Mouse (Mus musculus): ENCODE measurements around the gene Chd9. TPM values are rescaled to one million over a fixed set of nuclear protein-coding genes. Genes with fewer than 3 reads are reported as not detected.
A peak's percentile ranks its signal among the peaks of the same experiment; 100 is the strongest.
"Not testable (repeated sequence)": the region's sequence is repeated elsewhere in the genome, so short reads cannot be mapped to it uniquely, and the experiment has no call there.

The Chd9 gene
- polyA plus RNA-seq, 1 experiment from 2014 or later = 31.5 TPM

DNA sequence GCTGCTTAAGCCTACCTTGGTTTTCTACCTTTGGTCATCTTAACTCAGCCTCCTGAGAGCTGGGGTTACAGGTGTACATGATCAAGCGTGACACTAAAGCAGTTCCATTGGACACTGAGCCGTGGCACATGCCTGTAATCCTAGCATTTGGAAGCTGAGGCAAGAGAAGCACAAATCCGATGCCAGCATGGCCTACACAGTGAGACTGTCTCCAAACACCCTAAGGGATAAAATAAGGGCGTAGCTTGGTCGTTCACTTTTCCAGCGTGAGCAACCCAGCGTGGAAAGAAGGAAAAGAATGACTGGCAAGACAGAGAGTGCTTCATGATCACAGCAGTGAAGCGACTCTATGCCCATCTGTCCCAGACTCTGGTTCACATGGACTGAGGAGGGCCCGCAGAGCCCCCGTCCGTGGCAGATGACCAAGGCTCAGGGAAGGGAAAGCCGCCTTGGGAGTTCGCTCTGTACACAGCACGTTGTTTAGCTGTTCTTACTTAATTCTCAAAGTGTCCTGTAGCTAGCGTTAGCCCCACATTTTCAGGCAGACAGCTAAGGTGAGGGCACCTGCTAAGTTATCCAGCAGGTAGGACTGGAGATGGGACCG lies 54.0 kb downstream of the Chd9 start:
- no peak for DNase-seq (ENCODE audit: low spot score)
- Histone ChIP-seq H3K4me1 (peaks cover 7% of the 10 kb centered on the region), H3K4me3 (no peak overlapping the region), H3K27ac (no peak overlapping the region), H3K36me3 (no peaks in the 10 kb centered on the region), H3K27me3 (ENCODE audit: insufficient read depth, poor library complexity, severe bottlenecking) (peaks cover 13% of the 10 kb centered on the region; the same call in 1 of the 2 replicates), H3K9me3 (no peaks in the 10 kb centered on the region)
- 87% methylated on average over 16 of the region's 16 CpGs for WGBS

DNA sequence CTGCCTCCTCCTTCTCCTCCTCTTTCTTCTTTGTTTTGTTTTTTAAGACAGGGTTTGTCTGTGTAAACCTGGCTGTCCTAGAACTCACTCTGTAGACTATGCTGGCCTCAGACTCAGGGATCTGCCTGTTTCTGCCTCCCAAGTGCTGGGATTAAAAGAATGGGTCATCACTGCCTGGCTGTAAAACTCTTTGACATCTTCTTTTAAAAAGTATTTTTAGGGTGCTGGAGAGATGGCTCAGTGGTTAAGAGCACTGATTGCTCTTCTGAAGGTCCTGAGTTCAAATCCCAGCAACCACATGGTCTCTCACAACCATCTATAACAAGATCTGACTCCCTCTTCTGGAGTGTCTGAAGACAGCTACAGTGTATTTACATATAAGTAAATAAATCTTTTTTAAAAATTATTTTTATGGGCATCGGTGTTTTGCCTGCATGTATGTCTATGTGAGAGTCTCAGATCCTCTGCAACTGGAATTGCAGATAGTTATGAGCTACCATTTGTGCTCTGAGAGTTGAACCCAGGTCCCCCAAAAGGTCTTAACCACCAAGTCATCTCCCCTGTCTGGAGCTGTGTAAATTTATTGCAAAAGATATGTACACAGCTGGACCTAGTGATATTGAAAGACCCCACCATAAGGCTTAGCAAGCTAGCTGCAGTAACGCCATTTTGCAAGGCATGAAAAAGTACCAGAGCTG lies 57.7 kb downstream of the Chd9 start:
- Histone ChIP-seq H3K36me3 (no peaks in the 10 kb centered on the region), H3K9me3 (no peaks in the 10 kb centered on the region), H3K4me1 (no peaks in the 10 kb centered on the region), H3K27ac (no peak overlapping the region), H3K4me3 (no peak overlapping the region), H3K27me3 (ENCODE audit: insufficient read depth, poor library complexity, severe bottlenecking) (peaks cover 13% of the 10 kb centered on the region; the same call in 1 of the 2 replicates)
- 72% methylated on average over 2 of the region's 2 CpGs for WGBS
- no peak for DNase-seq (ENCODE audit: low spot score)

DNA sequence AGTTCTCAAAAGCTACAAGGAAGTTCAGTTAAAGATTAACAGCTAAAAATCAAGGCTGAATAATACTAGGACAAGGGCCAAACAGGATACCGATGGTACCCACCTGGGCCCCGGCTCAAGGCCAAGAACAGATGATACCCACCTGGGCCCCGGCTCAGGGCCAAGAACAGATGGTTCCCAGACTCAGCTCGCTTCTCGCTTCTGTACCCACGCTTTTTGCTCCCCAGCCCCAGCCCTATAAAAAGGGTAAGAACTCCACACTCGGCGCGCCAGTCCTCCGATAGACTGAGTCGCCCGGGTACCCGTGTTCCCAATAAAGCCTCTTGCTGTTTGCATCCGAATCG lies 58.2 kb downstream of the Chd9 start:
- H3K4me3 ChIP-seq; H3K4me1 ChIP-seq; DNase-seq (ENCODE audit: low spot score); H3K36me3 ChIP-seq; H3K9me3 ChIP-seq; H3K27ac ChIP-seq: not testable (repeated sequence)
- WGBS = no CpG with 5 or more reads among the region's 15 CpGs
- H3K27me3 ChIP-seq (ENCODE audit: insufficient read depth, poor library complexity, severe bottlenecking) = peaks cover 13% of the 10 kb centered on the region; the same call in 1 of the 2 replicates

DNA sequence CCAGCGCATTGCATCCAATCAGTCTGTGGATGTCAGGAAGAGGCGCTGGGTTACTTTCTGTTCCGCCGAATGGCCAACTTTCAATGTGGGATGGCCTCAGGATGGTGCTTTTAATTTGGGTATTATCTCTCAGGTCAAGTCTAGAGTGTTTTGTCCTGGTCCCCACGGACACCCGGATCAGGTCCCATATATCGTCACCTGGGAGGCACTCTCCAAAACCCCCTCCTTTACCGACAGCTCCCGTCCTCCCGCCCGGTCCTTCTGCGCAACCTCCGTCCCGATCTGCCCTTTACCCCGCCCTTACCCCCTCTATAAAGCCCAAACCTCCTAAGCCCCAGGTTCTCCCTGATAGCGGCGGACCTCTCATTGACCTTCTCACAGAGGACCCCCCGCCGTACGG lies 59.2 kb downstream of the Chd9 start:
- not testable (repeated sequence) for H3K36me3 ChIP-seq; H3K27ac ChIP-seq; H3K9me3 ChIP-seq; DNase-seq (ENCODE audit: low spot score); H3K4me1 ChIP-seq
- Histone ChIP-seq H3K27me3 (ENCODE audit: insufficient read depth, poor library complexity, severe bottlenecking) (peaks cover 13% of the 10 kb centered on the region; the same call in 1 of the 2 replicates), H3K4me3 (peak overlapping the region; percentile 45)
- no CpG with 5 or more reads among the region's 20 CpGs for WGBS

DNA sequence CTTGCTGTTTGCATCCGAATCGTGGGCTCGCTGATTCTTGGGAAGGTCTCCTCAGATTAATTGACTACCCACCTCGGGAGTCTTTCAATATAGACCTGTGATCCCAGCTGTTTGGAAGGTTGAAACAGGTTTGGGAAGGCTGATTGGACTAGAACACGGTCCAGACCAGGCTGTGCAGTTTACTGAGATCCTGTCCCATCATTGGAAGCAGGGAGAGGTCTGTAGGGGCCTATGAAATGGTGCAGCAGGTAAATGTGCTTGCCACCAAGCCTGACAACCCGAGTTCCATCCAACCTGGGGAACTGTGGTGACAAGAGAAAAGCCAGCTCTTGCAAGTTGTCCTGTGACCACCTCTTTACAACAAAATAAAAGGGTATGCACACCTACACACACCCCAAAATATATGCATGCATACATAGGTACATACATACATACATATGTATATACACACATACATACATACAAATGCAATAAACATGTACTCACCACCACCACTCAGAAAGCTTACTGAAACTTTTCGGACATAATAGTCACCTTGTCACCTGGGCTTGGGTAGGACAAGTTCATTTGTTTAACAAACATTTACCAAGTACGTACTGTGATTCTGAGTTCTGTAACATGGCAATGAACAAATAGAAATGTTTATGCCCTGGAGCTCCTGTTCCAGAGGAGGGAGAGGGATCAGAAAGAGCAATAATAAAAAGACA lies 63.9 kb downstream of the Chd9 start:
- H3K9me3 ChIP-seq = no peaks in the 10 kb centered on the region
- no peaks in the 10 kb centered on the region for H3K36me3 ChIP-seq
- H3K4me1 ChIP-seq = no peaks in the 10 kb centered on the region
- no peak overlapping the region for H3K4me3 ChIP-seq
- no peak overlapping the region for H3K27ac ChIP-seq
- whole genome bisulfite sequencing = 93% methylated on average over 8 of the region's 8 CpGs
- H3K27me3 ChIP-seq (ENCODE audit: insufficient read depth, poor library complexity, severe bottlenecking) = no peaks in the 10 kb centered on the region
- DNase-seq (ENCODE audit: low spot score) = peak; percentile 38

DNA sequence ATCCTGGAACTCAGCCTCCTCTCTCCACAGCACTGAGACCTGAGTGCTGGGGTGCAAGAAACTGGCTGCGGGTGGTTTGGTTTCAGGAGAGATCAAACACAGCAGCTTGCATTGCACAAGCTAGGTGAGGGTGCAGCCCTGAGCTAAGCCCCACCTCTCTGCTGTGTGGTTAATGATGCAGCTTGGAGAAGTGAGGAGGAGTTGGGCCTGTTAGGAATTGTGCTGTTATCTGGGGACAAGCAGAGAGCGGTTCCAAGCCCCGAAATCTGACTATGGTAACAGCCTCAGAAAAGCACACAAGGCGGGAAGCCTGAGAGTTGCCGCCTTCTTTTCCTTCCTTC lies 64.4 kb downstream of the Chd9 start:
- Histone ChIP-seq H3K4me3 (no peak overlapping the region), H3K4me1 (no peaks in the 10 kb centered on the region), H3K36me3 (no peaks in the 10 kb centered on the region), H3K27me3 (ENCODE audit: insufficient read depth, poor library complexity, severe bottlenecking) (no peaks in the 10 kb centered on the region), H3K9me3 (no peaks in the 10 kb centered on the region), H3K27ac (no peak overlapping the region)
- 69% methylated on average over 5 of the region's 5 CpGs for WGBS
- peak; percentile 63 for DNase-seq (ENCODE audit: low spot score)

DNA sequence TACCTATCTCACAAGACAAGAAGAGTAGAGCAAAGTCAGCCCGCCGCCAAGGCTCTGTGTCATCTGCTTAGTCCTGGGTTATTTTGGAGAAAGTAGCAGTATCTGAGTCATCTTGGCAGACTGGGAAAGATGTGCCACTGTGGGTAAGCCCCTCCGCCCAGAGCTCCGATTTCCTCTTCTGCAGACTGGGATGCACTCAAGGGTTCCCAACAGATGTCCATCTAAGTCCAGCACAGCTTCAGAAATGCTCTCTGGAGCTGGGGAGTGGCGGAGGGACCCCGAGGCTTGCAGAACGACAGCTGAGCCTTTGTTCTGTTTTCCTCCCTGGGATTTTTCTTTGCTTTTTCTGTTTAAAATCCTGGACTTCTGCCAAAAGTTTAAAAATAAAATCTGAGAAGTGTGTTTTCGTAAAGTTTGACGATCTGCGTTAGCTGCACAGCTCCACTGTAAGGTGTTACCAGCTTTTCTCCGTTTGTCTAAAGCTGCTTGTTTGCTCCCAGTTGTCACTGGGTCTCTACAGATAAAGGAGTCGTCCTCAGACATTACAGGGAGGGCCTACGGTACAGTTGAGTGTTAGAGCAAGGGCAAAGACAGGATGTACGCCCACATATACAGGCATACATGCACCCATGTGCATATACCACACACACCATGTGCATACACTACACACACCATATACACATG lies 66.2 kb downstream of the Chd9 start:
- H3K4me3 ChIP-seq = no peak overlapping the region
- no peaks in the 10 kb centered on the region for H3K36me3 ChIP-seq
- 63% methylated on average over 14 of the region's 14 CpGs for WGBS
- H3K27ac ChIP-seq = no peak overlapping the region
- DNase-seq (ENCODE audit: low spot score) = peak; percentile 56
- no peaks in the 10 kb centered on the region for H3K9me3 ChIP-seq
- H3K4me1 ChIP-seq = peaks cover 6% of the 10 kb centered on the region; the same call in 1 of the 2 replicates
- H3K27me3 ChIP-seq (ENCODE audit: insufficient read depth, poor library complexity, severe bottlenecking) = no peaks in the 10 kb centered on the region

DNA sequence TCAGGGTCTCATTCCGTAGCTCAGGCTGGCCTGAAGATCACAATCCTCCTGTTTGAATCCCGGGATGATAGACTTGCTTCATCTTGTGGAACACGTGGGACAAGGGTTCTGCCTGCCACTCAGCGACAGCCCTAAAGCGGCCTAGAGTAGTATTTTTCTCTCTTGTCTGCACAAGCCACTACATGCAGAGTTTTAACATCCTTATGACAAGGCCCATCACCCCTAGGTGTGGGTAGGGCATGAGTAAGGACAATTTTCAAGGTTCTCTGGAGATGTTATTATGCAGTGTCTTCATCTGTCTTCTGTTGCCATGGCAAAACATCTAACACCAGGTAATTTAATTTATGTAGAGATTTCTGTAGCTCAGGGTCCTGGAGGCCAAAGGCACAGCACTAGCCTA lies 69.2 kb downstream of the Chd9 start:
- no peak for DNase-seq (ENCODE audit: low spot score)
- H3K27me3 ChIP-seq (ENCODE audit: insufficient read depth, poor library complexity, severe bottlenecking) = no peaks in the 10 kb centered on the region

DNA sequence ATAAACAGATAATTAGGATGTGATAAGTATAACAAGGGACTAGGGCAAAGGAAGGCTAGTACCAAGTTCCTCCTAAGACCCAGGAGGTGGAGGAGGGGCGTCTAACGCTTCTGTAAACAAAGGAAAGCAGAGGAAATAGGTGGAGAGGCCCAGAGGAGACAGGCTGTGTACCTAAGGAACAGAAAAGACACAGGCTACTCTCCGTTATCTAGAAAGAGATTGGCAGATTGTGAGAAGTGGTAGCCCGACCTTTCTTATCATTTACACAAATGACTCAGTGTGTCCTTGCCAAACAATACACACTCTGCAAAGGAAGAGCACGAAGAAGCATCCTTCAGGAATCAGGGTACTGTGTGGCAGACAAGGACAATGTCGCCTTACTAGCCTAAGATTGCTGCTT lies 70.4 kb downstream of the Chd9 start:
- Histone ChIP-seq H3K36me3 (no peaks in the 10 kb centered on the region), H3K4me3 (no peak overlapping the region), H3K27ac (no peak overlapping the region), H3K27me3 (ENCODE audit: insufficient read depth, poor library complexity, severe bottlenecking) (no peaks in the 10 kb centered on the region), H3K9me3 (no peaks in the 10 kb centered on the region), H3K4me1 (peaks cover 6% of the 10 kb centered on the region; the same call in 1 of the 2 replicates)
- no peak for DNase-seq (ENCODE audit: low spot score)
- WGBS = 14% methylated on average over 6 of the region's 6 CpGs

More for the DNA sequence above, 69.2 kb downstream of the Chd9 start:
- H3K36me3 ChIP-seq = no peaks in the 10 kb centered on the region
- WGBS = 57% methylated on average over 5 of the region's 5 CpGs
- peaks cover 6% of the 10 kb centered on the region; the same call in 1 of the 2 replicates for H3K4me1 ChIP-seq
- no peak overlapping the region for H3K27ac ChIP-seq
- no peaks in the 10 kb centered on the region for H3K9me3 ChIP-seq
- no peak overlapping the region for H3K4me3 ChIP-seq

DNA sequence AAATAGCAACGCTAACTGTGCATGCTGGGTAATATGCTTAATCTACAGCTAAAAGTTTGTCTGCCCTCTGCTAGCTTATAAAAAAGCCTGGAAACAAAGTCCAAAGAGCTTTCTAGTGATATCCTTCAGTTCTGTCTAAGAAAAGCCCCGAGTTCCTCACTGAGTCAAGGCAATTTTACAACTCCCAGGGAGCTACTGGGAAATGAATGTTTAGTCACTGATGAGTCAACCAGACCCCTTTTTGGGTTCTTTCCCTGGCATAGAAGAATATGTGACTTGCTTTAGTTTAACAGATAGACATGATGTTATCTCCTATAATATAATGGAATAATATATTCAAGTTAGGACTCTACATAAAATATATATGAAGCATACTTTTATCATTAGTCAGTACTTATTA lies 73.8 kb downstream of the Chd9 start:
- H3K27ac ChIP-seq = no peak overlapping the region
- 74% methylated on average over 2 of the region's 2 CpGs for WGBS
- no peaks in the 10 kb centered on the region for H3K9me3 ChIP-seq
- no peaks in the 10 kb centered on the region for H3K36me3 ChIP-seq
- peaks cover 6% of the 10 kb centered on the region; the same call in 1 of the 2 replicates for H3K4me1 ChIP-seq
- no peak for DNase-seq (ENCODE audit: low spot score)
- H3K4me3 ChIP-seq = no peak overlapping the region
- no peaks in the 10 kb centered on the region for H3K27me3 ChIP-seq (ENCODE audit: insufficient read depth, poor library complexity, severe bottlenecking)

DNA sequence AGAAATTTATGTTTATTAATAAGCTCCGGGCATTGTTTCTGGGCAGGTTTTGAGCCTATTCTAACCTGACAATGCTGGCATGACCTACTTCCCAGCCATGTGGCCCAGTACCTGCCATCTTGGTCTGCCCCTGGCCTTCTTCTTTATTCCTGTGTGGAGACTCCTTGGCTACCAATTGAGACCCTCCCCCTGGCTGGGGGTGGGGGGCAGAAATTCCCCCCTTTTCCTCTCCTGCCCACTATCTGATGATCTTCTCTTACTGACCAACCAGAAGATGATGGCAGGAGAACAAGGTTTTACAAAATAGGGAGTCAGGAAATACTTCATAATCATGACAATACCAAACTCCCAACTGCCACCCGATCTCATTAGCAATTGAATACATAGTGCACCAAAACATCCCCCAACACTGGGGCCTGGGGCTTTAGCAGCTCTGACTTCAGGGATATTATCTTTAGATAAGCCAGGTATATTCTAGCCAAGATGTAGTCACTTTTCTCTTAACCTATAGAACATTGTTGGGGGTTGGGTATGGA lies 76.1 kb downstream of the Chd9 start:
- no peaks in the 10 kb centered on the region for H3K27me3 ChIP-seq (ENCODE audit: insufficient read depth, poor library complexity, severe bottlenecking)
- no peaks in the 10 kb centered on the region for H3K36me3 ChIP-seq
- no peak overlapping the region for H3K27ac ChIP-seq
- no peaks in the 10 kb centered on the region for H3K9me3 ChIP-seq
- no peak overlapping the region for H3K4me3 ChIP-seq
- H3K4me1 ChIP-seq = peaks cover 6% of the 10 kb centered on the region
- no peak for DNase-seq (ENCODE audit: low spot score)
- 86% methylated on average over 2 of the region's 2 CpGs for WGBS

DNA sequence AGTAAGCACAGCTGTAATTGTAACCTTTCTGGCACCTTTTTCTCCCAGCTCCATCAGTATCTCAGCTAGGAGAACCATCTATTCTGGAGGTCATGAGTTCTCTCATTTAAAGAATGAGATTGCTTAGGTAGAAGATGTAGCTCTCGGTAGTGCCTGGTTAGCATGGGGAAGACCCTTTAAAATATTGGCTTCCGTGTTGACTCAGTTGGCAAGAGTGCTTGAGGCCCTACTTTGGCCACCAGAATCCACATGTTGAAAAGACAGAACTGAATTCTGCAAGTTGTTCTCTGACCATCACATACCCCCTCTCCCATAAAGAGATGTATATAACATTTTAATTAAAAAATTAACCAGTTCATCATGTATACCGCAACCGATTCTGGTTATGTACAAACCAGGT lies 78.8 kb downstream of the Chd9 start:
- Histone ChIP-seq H3K27me3 (ENCODE audit: insufficient read depth, poor library complexity, severe bottlenecking) (no peaks in the 10 kb centered on the region), H3K9me3 (no peaks in the 10 kb centered on the region), H3K4me3 (no peak overlapping the region), H3K4me1 (peaks cover 10% of the 10 kb centered on the region), H3K36me3 (no peaks in the 10 kb centered on the region), H3K27ac (no peak overlapping the region)
- 88% methylated on average over 4 of the region's 4 CpGs for WGBS
- no peak for DNase-seq (ENCODE audit: low spot score)

DNA sequence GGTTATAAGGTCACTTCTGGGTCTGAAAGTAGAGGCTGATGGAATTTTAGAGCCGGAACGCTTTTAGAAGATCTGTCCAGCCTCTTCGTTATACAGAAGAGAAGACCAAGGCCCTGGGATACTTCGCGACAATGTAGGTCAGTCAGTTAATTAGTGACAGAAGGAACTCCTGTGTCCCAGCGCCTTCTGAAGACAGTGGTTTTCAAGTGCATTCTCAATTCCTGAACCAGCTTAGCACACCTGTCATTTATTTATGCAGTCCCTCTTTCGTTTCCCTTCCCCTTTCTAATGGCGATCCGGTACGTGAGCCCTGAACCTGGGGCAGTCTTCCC lies 79.3 kb downstream of the Chd9 start:
- DNase-seq (ENCODE audit: low spot score) = no peak
- H3K36me3 ChIP-seq = no peaks in the 10 kb centered on the region
- H3K27ac ChIP-seq = peak overlapping the region; percentile 93
- H3K27me3 ChIP-seq (ENCODE audit: insufficient read depth, poor library complexity, severe bottlenecking) = no peaks in the 10 kb centered on the region
- H3K9me3 ChIP-seq = no peaks in the 10 kb centered on the region
- WGBS = 25% methylated on average over 10 of the region's 10 CpGs
- H3K4me3 ChIP-seq = peak overlapping the region; percentile 97
- peaks cover 10% of the 10 kb centered on the region for H3K4me1 ChIP-seq

All from heart, embryonic 10.5 days (tissue).